ENCODE assay signal across 10 mouse cellular contexts in genomic region chr11:100826161-100826866, GRCm38 (mm10). TPM values are rescaled to one million over a fixed set of nuclear protein-coding genes. Genes with fewer than 3 reads are reported as not detected.
DNase-seq lines count a peak whose midpoint lies in the region; ATAC-seq and TF ChIP-seq lines count a peak whose summit lies in the region.
"Had no signal": no experiment of that assay in that cellular context is flagged by ENCODE, and none has a peak within 500 bp of the region (broad histone marks: within the 10 kb centered on the region; RNA-seq: fewer than 3 reads in every experiment).

No protein-coding gene starts in this region.

- DNase-seq in layer of hippocampus, adult 11-12 months (ENCODE audit: low spot score), result peak; percentile 70
- no peak for DNase-seq in layer of hippocampus, postnatal 36 days
- peak; percentile 57 to 64 for DNase-seq in left cerebral cortex, postnatal 10 days (ENCODE audit: extremely low spot score in 1 of 2, low spot score in 2 of 2)
- peak; percentile 74 for DNase-seq in right cerebral cortex, postnatal 14 days
- no peak for DNase-seq in kidney, postnatal 14 days
- DNase-seq in gastrocnemius, postnatal 4 days (ENCODE audit: low spot score in 2 of 2), result no peak

- no peak overlapping the region for H3K4me3 ChIP-seq in bone marrow, adult 2 months (replicated peaks; ENCODE audit: control insufficient read depth, low read depth, low read length)
- H3K4me3 ChIP-seq: liver, embryonic 15.5 days had no signal

- H3K27ac ChIP-seq in bone marrow, adult 2 months (ENCODE audit: control insufficient read depth, insufficient read depth, low read depth, low read length, poor library complexity), result peak overlapping the region; percentile 49; the same call in 1 of the 2 replicates
- H3K27ac ChIP-seq: kidney, postnatal 0 days had no signal

- 18% methylated on average over 13 of the region's 13 CpGs for WGBS in bone marrow, adult 2 months

- no peak for TF ChIP-seq CTCF in bone marrow, adult 2 months (IDR thresholded peaks at IDR 0.05; ENCODE audit: control insufficient read depth, insufficient read depth, low read length)

- TF ChIP-seq POLR2A in bone marrow, adult 2 months (IDR thresholded peaks at IDR 0.05; ENCODE audit: borderline replicate concordance, control insufficient read depth, low read depth, low read length), result no peak

- peaks cover 17% of the 10 kb centered on the region for H3K4me1 ChIP-seq in bone marrow, adult 2 months (ENCODE audit: control insufficient read depth, insufficient read depth, low read length)

- intact Hi-C loops in left cerebral cortex, postnatal 10 days (cut with DNase I), result no loop called here

- no peak for ATAC-seq in CD4-positive, CD25-positive, alpha-beta regulatory T cell, adult 4 months

RNA-seq across cellular contexts. Expression of gene Stat5b, which starts 24.2 kb away (rescaled TPM):
- total RNA-seq in layer of hippocampus, postnatal 36 days (2021), result 10 to 100 TPM; 11.7 to 12.7 TPM
- polyA plus RNA-seq in bone marrow, adult 2 months (2011; ENCODE audit: insufficient read depth, insufficient read length, low replicate concordance, missing spikeins), result 10.7 and 14.5 TPM in 2 replicates
- total RNA-seq in left cerebral cortex, postnatal 10 days (2021), result 10 to 100 TPM; 12.4 to 13.4 TPM
- 10 to 100 TPM; 76.1 to 90.4 TPM for total RNA-seq in gastrocnemius, postnatal 4 days (2021)
- polyA plus RNA-seq in CD4-positive, CD25-positive, alpha-beta regulatory T cell, adult 4 months (2017; shearing (Covaris generic)), result 10 to 100 TPM; 39.3 to 53.2 TPM

RNA-seq across cellular contexts. Expression of gene Stat5a, which starts 32.8 kb away (rescaled TPM):
- total RNA-seq in layer of hippocampus, postnatal 36 days (2021), result 1 to 10 TPM; 1.1 to 1.5 TPM
- polyA plus RNA-seq in bone marrow, adult 2 months (2011; ENCODE audit: insufficient read depth, insufficient read length, low replicate concordance, missing spikeins), result 8.6 and 16.5 TPM in 2 replicates
- total RNA-seq in left cerebral cortex, postnatal 10 days (2021), result 1 to 10 TPM; 2.0 to 3.4 TPM
- total RNA-seq in gastrocnemius, postnatal 4 days (2021), result 10 to 100 TPM; 35.6 to 41.4 TPM
- 10 to 100 TPM; 37.9 to 52.4 TPM for polyA plus RNA-seq in CD4-positive, CD25-positive, alpha-beta regulatory T cell, adult 4 months (2017; shearing (Covaris generic))

RNA-seq across cellular contexts. Expression of gene Ghdc, which starts 55.6 kb away (rescaled TPM):
- 1 to 10 TPM; 6.2 to 9.9 TPM for total RNA-seq in layer of hippocampus, postnatal 36 days (2021)
- polyA plus RNA-seq in bone marrow, adult 2 months (2011; ENCODE audit: insufficient read depth, insufficient read length, low replicate concordance, missing spikeins), result 3.7 and 4.9 TPM in 2 replicates
- 1 to 10 TPM; 5.9 to 7.6 TPM for total RNA-seq in left cerebral cortex, postnatal 10 days (2021)
- 1 to 10 TPM; 9.0 to 9.5 TPM for total RNA-seq in gastrocnemius, postnatal 4 days (2021)
- polyA plus RNA-seq in CD4-positive, CD25-positive, alpha-beta regulatory T cell, adult 4 months (2017; shearing (Covaris generic)), result 1 to 10 TPM; 2.7 to 3.1 TPM

Comparison
In these comparisons a context has a peak if more than half of its experiments do, and no peak if none do; other contexts are left out.
1. DNase-seq: peak in layer of hippocampus, adult 11-12 months (single experiment), left cerebral cortex, postnatal 10 days (2 of 2) and right cerebral cortex, postnatal 14 days (single experiment); none in layer of hippocampus, postnatal 36 days (0 of 2), kidney, postnatal 14 days (single experiment) and gastrocnemius, postnatal 4 days (0 of 2).
2. RNA of gene Stat5b, which starts 24.2 kb away (total RNA-seq): 76.1 to 90.4 TPM in gastrocnemius, postnatal 4 days; 12.4 to 13.4 TPM in left cerebral cortex, postnatal 10 days and 11.7 to 12.7 TPM in layer of hippocampus, postnatal 36 days; every median in the first group is over 4 times any median in the second.
3. RNA of gene Stat5a, which starts 32.8 kb away (total RNA-seq): 35.6 to 41.4 TPM in gastrocnemius, postnatal 4 days; 2.0 to 3.4 TPM in left cerebral cortex, postnatal 10 days and 1.1 to 1.5 TPM in layer of hippocampus, postnatal 36 days; every median in the first group is over 4 times any median in the second.